Mouse (Mus musculus) urinary bladder, postnatal 10 days (tissue): ENCODE results near the gene Zeb2.

ENCODE experiments used
- DNase-seq: peaks from one replicate; pipeline ENCODE4 v3.0.0; 2022; ENCODE audit warnings: low spot score

Zeb2 gene

GRCm38 (mm10) chr2:44981646-44982045 is 135.5 kb downstream of the Zeb2 start:
- no peak for DNase-seq

- no peak for DNase-seq
Observed at GRCm38 (mm10) chr2:44979042-44979721, 138.0 kb downstream of the Zeb2 start.

GRCm38 (mm10) chr2:44978038-44978437 is 139.2 kb downstream of the Zeb2 start:
- no peak for DNase-seq

- DNase-seq = no peak
Observed at GRCm38 (mm10) chr2:44977556-44977955, 139.6 kb downstream of the Zeb2 start.

- DNase-seq = no peak
Observed at GRCm38 (mm10) chr2:44977051-44977450, 140.1 kb downstream of the Zeb2 start.

- DNase-seq = no peak
Observed at GRCm38 (mm10) chr2:44976484-44976883, 140.7 kb downstream of the Zeb2 start.

GRCm38 (mm10) chr2:44973828-44974227 is 143.4 kb downstream of the Zeb2 start:
- no peak for DNase-seq

- no peak for DNase-seq
Observed at GRCm38 (mm10) chr2:44970087-44970646, 147.0 kb downstream of the Zeb2 start.

GRCm38 (mm10) chr2:44969640-44970039 is 147.6 kb downstream of the Zeb2 start:
- no peak for DNase-seq

GRCm38 (mm10) chr2:44969226-44969625 is 148.0 kb downstream of the Zeb2 start:
- DNase-seq = no peak

- DNase-seq = no peak
Observed at GRCm38 (mm10) chr2:44965834-44966555, 151.2 kb downstream of the Zeb2 start.

GRCm38 (mm10) chr2:44962620-44963019 is 154.6 kb downstream of the Zeb2 start:
- DNase-seq = no peak

- no peak for DNase-seq
Observed at GRCm38 (mm10) chr2:44961192-44961591, 156.0 kb downstream of the Zeb2 start.

GRCm38 (mm10) chr2:44960561-44960960 is 156.6 kb downstream of the Zeb2 start:
- DNase-seq = no peak

- no peak for DNase-seq
Observed at GRCm38 (mm10) chr2:44957329-44957797, 159.8 kb downstream of the Zeb2 start.

GRCm38 (mm10) chr2:44956232-44956631 is 161.0 kb downstream of the Zeb2 start:
- DNase-seq = no peak

- no peak for DNase-seq
Observed at GRCm38 (mm10) chr2:44955506-44955905, 161.7 kb downstream of the Zeb2 start.

GRCm38 (mm10) chr2:44954180-44954579 is 163.0 kb downstream of the Zeb2 start:
- DNase-seq = no peak

GRCm38 (mm10) chr2:44952830-44953422 is 164.3 kb downstream of the Zeb2 start:
- DNase-seq = no peak

- no peak for DNase-seq
Observed at GRCm38 (mm10) chr2:44951651-44952213, 165.5 kb downstream of the Zeb2 start.

- DNase-seq = no peak
Observed at GRCm38 (mm10) chr2:44944689-44945088, 172.5 kb downstream of the Zeb2 start.
